Mouse (Mus musculus): ENCODE results near the gene Txndc15. TPM values are rescaled to one million over a fixed set of nuclear protein-coding genes. Genes with fewer than 3 reads are reported as not detected.
A peak's percentile ranks its signal among the peaks of the same experiment; 100 is the strongest.

Txndc15 gene
- polyA plus RNA-seq, 1 experiment from 2014 or later: 50.2 TPM

GRCm38 (mm10) chr13:55721516-55721915 is 7.1 kb downstream of the Txndc15 start:
- H3K27me3 ChIP-seq (replicated peaks; ENCODE audit: control insufficient read depth, insufficient read depth, low read length): no peaks in the 10 kb centered on the region
- no peak overlapping the region for H3K27ac ChIP-seq (ENCODE audit: low read depth, low read length)
- no peaks in the 10 kb centered on the region for H3K9me3 ChIP-seq (ENCODE audit: control insufficient read depth, low read length)
- no peak for DNase-seq (ENCODE audit: low spot score)
- no peaks in the 10 kb centered on the region for H3K4me1 ChIP-seq (replicated peaks; ENCODE audit: control insufficient read depth, insufficient read depth, low read length)
- ATAC-seq (replicated peaks; ENCODE audit: low FRiP score): no peak
- no peak overlapping the region for H3K4me2 ChIP-seq
- WGBS: 78% methylated on average over 8 of the region's 8 CpGs
- H3K36me3 ChIP-seq (ENCODE audit: control insufficient read depth, insufficient read depth, low read length): peaks cover 17% of the 10 kb centered on the region; the same call in 1 of the 2 replicates
- no peak overlapping the region for H3K4me3 ChIP-seq (ENCODE audit: low read depth, low read length)
- H3K9ac ChIP-seq (ENCODE audit: low read depth, low read length): no peak overlapping the region

DNA sequence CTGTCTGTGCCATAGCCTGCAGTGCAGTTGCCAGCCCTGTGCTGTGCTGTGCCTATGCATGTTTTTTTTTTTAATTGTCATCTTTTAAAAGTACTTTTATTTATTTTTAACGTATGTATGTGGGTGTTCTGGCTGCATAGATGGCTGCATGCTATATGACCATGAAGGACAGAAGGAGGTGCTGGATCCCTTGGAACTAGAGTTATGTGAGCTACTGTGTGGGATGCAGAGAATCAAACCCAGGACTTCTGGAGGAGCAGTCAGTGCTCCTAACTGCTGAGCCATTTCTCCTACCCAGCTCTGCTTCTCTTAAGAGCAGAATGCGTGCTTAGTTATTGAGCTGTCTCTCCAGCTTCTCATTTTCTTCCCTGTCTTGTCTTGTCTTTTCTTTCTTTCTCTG is 7.5 kb downstream of the Txndc15 start:
- H3K9ac ChIP-seq (ENCODE audit: low read depth, low read length): no peak overlapping the region
- ATAC-seq (replicated peaks; ENCODE audit: low FRiP score) (no peak), DNase-seq (ENCODE audit: low spot score) (no peak)
- WGBS: 90% methylated on average over 2 of the region's 2 CpGs
- no peak overlapping the region for H3K4me3 ChIP-seq (ENCODE audit: low read depth, low read length)
- H3K9me3 ChIP-seq (ENCODE audit: control insufficient read depth, low read length): no peaks in the 10 kb centered on the region
- peaks cover 17% of the 10 kb centered on the region; the same call in 1 of the 2 replicates for H3K36me3 ChIP-seq (ENCODE audit: control insufficient read depth, insufficient read depth, low read length)
- H3K4me2 ChIP-seq: no peak overlapping the region
- H3K4me1 ChIP-seq (replicated peaks; ENCODE audit: control insufficient read depth, insufficient read depth, low read length): no peaks in the 10 kb centered on the region
- H3K27ac ChIP-seq (ENCODE audit: low read depth, low read length): no peak overlapping the region
- no peaks in the 10 kb centered on the region for H3K27me3 ChIP-seq (replicated peaks; ENCODE audit: control insufficient read depth, insufficient read depth, low read length)

DNA sequence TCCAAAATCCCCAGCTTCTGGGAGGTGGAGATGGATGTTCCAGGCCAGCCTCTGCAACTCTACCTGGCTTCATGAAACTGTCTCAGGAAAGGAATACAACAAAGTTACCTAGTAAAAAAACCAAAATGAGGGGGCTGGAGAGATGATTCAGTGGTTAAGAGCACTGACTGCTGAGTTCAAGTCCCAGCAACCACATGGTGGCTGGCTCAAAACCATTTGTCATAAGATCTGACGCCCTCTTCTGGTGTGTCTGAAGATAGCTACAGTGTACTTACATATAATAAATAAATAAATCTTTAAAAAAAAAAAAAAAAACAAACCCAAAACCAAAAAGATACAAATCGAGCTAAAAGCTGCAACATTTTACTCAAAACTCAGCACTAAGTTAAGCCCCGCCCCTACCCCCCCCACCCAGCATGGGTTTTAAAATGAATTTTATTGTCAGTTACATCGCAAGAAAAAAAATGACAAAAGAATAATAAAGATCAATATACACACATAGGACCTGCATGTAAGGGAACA is 12.2 kb downstream of the Txndc15 start:
- DNase-seq (ENCODE audit: low spot score) (no peak), ATAC-seq (replicated peaks; ENCODE audit: low FRiP score) (no peak)
- Histone ChIP-seq H3K27me3 (replicated peaks; ENCODE audit: control insufficient read depth, insufficient read depth, low read length) (no peaks in the 10 kb centered on the region), H3K4me1 (replicated peaks; ENCODE audit: control insufficient read depth, insufficient read depth, low read length) (no peaks in the 10 kb centered on the region), H3K9me3 (ENCODE audit: control insufficient read depth, low read length) (no peaks in the 10 kb centered on the region), H3K27ac (ENCODE audit: low read depth, low read length) (peak overlapping the region; percentile 97), H3K9ac (ENCODE audit: low read depth, low read length) (peak overlapping the region; percentile 83), H3K36me3 (ENCODE audit: control insufficient read depth, insufficient read depth, low read length) (peaks cover 4% of the 10 kb centered on the region; the same call in 1 of the 2 replicates), H3K4me3 (ENCODE audit: low read depth, low read length) (peak overlapping the region; percentile 71), H3K4me2 (peak overlapping the region; percentile 70)
- 6% methylated on average over 4 of the region's 4 CpGs for WGBS

DNA sequence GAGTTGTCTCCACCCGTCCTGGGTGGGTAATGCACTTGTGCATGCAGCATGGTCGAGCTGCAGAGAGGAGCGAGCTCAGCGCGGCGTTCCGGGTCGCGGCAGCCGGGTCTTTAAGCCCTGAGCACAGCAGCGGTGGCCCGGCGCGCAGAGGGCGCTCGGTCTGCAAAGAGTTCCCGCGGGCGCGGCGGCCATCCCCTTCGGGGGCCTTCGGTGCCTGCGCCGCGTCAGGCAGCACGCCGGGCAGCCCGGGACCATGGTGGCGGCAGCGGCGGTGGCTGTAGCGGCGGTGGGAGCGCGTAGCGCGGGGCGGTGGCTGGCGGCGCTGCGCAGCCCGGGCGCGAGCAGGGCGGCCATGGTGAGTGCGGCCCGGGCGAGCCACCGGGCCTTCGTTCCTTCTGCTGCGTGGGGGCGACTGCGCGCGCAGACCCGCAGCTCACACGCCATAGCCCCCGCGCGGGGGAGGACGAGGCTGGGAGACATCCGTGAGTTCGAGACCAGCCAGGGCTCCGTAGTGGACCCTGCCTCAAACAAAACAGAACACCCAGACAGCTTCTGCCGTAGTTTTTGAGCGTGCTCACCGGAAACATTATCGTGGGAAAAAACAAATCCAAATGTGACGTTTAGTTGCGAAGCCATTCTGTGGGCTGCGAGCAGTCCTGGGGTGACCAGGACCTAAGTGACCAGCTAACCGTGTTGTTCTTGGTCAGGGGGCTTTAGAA is 12.8 kb downstream of the Txndc15 start, which contains the start of gene Pcbd2:
TSS of gene Pcbd2 (plus strand) at position 249 of the 719 bp plus-strand sequence.
- DNase-seq (ENCODE audit: low spot score): peak; percentile 89
- H3K4me1 ChIP-seq (replicated peaks; ENCODE audit: control insufficient read depth, insufficient read depth, low read length): no peaks in the 10 kb centered on the region
- ATAC-seq (replicated peaks; ENCODE audit: low FRiP score): peak; percentile 87
- no peaks in the 10 kb centered on the region for H3K9me3 ChIP-seq (ENCODE audit: control insufficient read depth, low read length)
- H3K36me3 ChIP-seq (ENCODE audit: control insufficient read depth, insufficient read depth, low read length): peaks cover 3% of the 10 kb centered on the region; the same call in 1 of the 2 replicates
- H3K4me3 ChIP-seq (ENCODE audit: low read depth, low read length): peak within 1 kb of the TSS; percentile 71
- peak within 1 kb of the TSS; percentile 83 for H3K9ac ChIP-seq (ENCODE audit: low read depth, low read length)
- H3K4me2 ChIP-seq: peak within 1 kb of the TSS; percentile 70
- peak within 1 kb of the TSS; percentile 97 for H3K27ac ChIP-seq (ENCODE audit: low read depth, low read length)
- no peaks in the 10 kb centered on the region for H3K27me3 ChIP-seq (replicated peaks; ENCODE audit: control insufficient read depth, insufficient read depth, low read length)
- under 1% methylated on average over 62 of the region's 73 CpGs for WGBS

DNA sequence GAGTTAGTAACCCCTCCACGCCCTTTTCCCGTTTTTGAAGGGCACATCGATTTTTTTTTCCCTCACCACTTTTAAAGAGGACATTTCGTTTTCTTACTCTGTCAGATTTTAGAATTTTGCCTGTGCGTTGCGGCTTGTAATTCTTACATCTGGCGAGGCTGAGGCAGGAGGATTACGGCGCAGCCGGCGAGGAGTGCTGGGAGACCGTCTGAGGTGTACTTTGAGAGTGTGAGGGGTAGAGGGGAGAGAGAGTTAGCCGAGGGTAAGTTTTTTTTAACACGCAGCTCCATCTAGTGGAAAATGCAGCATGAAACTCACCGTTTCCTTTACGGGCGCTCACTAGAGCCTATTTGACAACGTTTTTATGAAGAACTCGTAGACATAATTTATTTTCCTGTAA is 13.4 kb downstream of the Txndc15 start:
- Histone ChIP-seq H3K4me1 (replicated peaks; ENCODE audit: control insufficient read depth, insufficient read depth, low read length) (no peaks in the 10 kb centered on the region), H3K27ac (ENCODE audit: low read depth, low read length) (peak overlapping the region; percentile 97), H3K9ac (ENCODE audit: low read depth, low read length) (peak overlapping the region; percentile 83), H3K4me2 (peak overlapping the region; percentile 70), H3K4me3 (ENCODE audit: low read depth, low read length) (peak overlapping the region; percentile 71), H3K36me3 (ENCODE audit: control insufficient read depth, insufficient read depth, low read length) (peaks cover 3% of the 10 kb centered on the region; the same call in 1 of the 2 replicates), H3K27me3 (replicated peaks; ENCODE audit: control insufficient read depth, insufficient read depth, low read length) (no peaks in the 10 kb centered on the region), H3K9me3 (ENCODE audit: control insufficient read depth, low read length) (no peaks in the 10 kb centered on the region)
- DNase-seq (ENCODE audit: low spot score): peak; percentile 78
- peak; percentile 77 for ATAC-seq (replicated peaks; ENCODE audit: low FRiP score)
- WGBS: 2% methylated on average over 19 of the region's 19 CpGs

DNA sequence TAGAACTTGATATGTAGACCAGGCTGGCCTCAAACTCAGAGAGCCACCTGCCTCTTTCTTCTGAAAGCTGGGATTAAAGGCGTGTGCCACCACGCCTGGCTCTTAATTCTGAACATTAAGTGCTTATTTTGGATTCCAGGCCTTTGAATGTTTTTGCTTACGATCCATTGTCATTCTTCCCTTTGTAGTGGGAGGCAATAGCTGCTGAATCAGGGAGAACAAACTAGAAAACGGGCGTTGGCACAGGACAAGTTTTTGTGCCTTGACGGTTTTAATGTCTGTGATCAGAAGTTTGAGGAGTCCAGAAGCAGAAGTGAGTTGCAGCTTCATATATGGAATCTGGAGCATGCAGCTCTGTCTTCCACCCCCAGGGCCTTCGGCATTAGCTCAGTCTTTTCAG is 16.3 kb downstream of the Txndc15 start:
- 89% methylated on average over 7 of the region's 7 CpGs for WGBS
- no peak for ATAC-seq (replicated peaks; ENCODE audit: low FRiP score)
- Histone ChIP-seq H3K9me3 (ENCODE audit: control insufficient read depth, low read length) (no peaks in the 10 kb centered on the region), H3K4me3 (ENCODE audit: low read depth, low read length) (no peak overlapping the region), H3K27ac (ENCODE audit: low read depth, low read length) (no peak overlapping the region), H3K4me1 (replicated peaks; ENCODE audit: control insufficient read depth, insufficient read depth, low read length) (no peaks in the 10 kb centered on the region), H3K4me2 (no peak overlapping the region), H3K27me3 (replicated peaks; ENCODE audit: control insufficient read depth, insufficient read depth, low read length) (no peaks in the 10 kb centered on the region), H3K36me3 (ENCODE audit: control insufficient read depth, insufficient read depth, low read length) (no peaks in the 10 kb centered on the region; the same call in 1 of the 2 replicates), H3K9ac (ENCODE audit: low read depth, low read length) (no peak overlapping the region)
- DNase-seq (ENCODE audit: low spot score): no peak

GRCm38 (mm10) chr13:55732121-55732520 is 17.7 kb downstream of the Txndc15 start:
- H3K4me1 ChIP-seq (replicated peaks; ENCODE audit: control insufficient read depth, insufficient read depth, low read length): no peaks in the 10 kb centered on the region
- H3K27ac ChIP-seq (ENCODE audit: low read depth, low read length): no peak overlapping the region
- no peaks in the 10 kb centered on the region for H3K36me3 ChIP-seq (ENCODE audit: control insufficient read depth, insufficient read depth, low read length)
- no peak overlapping the region for H3K4me2 ChIP-seq
- 59% methylated on average over 2 of the region's 2 CpGs for WGBS
- H3K4me3 ChIP-seq (ENCODE audit: low read depth, low read length): no peak overlapping the region
- ATAC-seq (replicated peaks; ENCODE audit: low FRiP score) (peak; percentile 47), DNase-seq (ENCODE audit: low spot score) (no peak)
- no peaks in the 10 kb centered on the region for H3K9me3 ChIP-seq (ENCODE audit: control insufficient read depth, low read length)
- no peak overlapping the region for H3K9ac ChIP-seq (ENCODE audit: low read depth, low read length)
- H3K27me3 ChIP-seq (replicated peaks; ENCODE audit: control insufficient read depth, insufficient read depth, low read length): no peaks in the 10 kb centered on the region

- WGBS: 90% methylated on average over 22 of the region's 22 CpGs
- ATAC-seq (replicated peaks; ENCODE audit: low FRiP score): no peak
- no peaks in the 10 kb centered on the region for H3K9me3 ChIP-seq (ENCODE audit: control insufficient read depth, low read length)
These were observed 19.4 kb downstream of the Txndc15 start for GRCm38 (mm10) chr13:55733628-55734502.

More at GRCm38 (mm10) chr13:55733628-55734502, 19.4 kb downstream of the Txndc15 start:
- H3K27me3 ChIP-seq (replicated peaks; ENCODE audit: control insufficient read depth, insufficient read depth, low read length): no peaks in the 10 kb centered on the region
- H3K4me1 ChIP-seq (replicated peaks; ENCODE audit: control insufficient read depth, insufficient read depth, low read length): no peaks in the 10 kb centered on the region
- H3K9ac ChIP-seq (ENCODE audit: low read depth, low read length): no peak overlapping the region
- H3K4me2 ChIP-seq: no peak overlapping the region
- no peaks in the 10 kb centered on the region for H3K36me3 ChIP-seq (ENCODE audit: control insufficient read depth, insufficient read depth, low read length)
- no peak overlapping the region for H3K27ac ChIP-seq (ENCODE audit: low read depth, low read length)
- no peak for DNase-seq (ENCODE audit: low spot score)
- no peak overlapping the region for H3K4me3 ChIP-seq (ENCODE audit: low read depth, low read length)
